Comparison of ENCODE assay signal across 31 mouse cellular contexts in genomic region chrX:100475569-100476223, GRCm38 (mm10). TPM values are rescaled to one million over a fixed set of nuclear protein-coding genes. Genes with fewer than 3 reads are reported as not detected.
DNase-seq lines count a peak whose midpoint lies in the region; ATAC-seq and TF ChIP-seq lines count a peak whose summit lies in the region.
"Had no signal": no experiment of that assay in that cellular context is flagged by ENCODE, and none has a peak within 500 bp of the region (broad histone marks: within the 10 kb centered on the region; RNA-seq: fewer than 3 reads in every experiment).

No protein-coding gene starts in this region.

- no peaks in the 10 kb centered on the region for H3K4me1 ChIP-seq in heart, embryonic 10.5 days
- H3K4me1 ChIP-seq in liver, embryonic 15.5 days (replicated peaks): peaks cover 3% of the 10 kb centered on the region; the same call in 1 of the 2 replicates
- no peaks in the 10 kb centered on the region for H3K4me1 ChIP-seq in kidney, adult 2 months (ENCODE audit: control insufficient read depth, insufficient read depth, low read length)
- H3K4me1 ChIP-seq: embryonic facial prominence, embryonic 15.5 days; forebrain, embryonic 12.5 days; hindbrain, embryonic 10.5 days; midbrain, embryonic 13.5 days; neural tube, embryonic 13.5 days had no signal

- peak; percentile 6 for DNase-seq in heart, adult 8-10 months (ENCODE audit: low spot score)
- DNase-seq in heart, embryonic 10.5 days (ENCODE audit: low spot score): no peak
- peak; percentile 9 for DNase-seq in 416B (ENCODE audit: low read depth)
- no peak for DNase-seq in testis, postnatal 10 days (ENCODE audit: low spot score)
- no peak for DNase-seq in kidney, adult 2 months
- DNase-seq: adrenal gland, postnatal 10 days; cerebellum, adult 11 months; cerebellum, postnatal 25 days; gastrocnemius, adult 2 months; kidney, adult 18-20 months; kidney, postnatal 10 days; right cerebral cortex, postnatal 25 days; thymus, adult 18-20 months; thymus, postnatal 4 days had no signal

- H3K9me3 ChIP-seq in heart, embryonic 10.5 days: no peaks in the 10 kb centered on the region
- no peaks in the 10 kb centered on the region for H3K9me3 ChIP-seq in liver, embryonic 15.5 days (replicated peaks)
- H3K9me3 ChIP-seq: embryonic facial prominence, embryonic 15.5 days; forebrain, embryonic 12.5 days; hindbrain, embryonic 10.5 days; midbrain, embryonic 13.5 days; neural tube, embryonic 13.5 days had no signal

- H3K9ac ChIP-seq in liver, embryonic 15.5 days: no peak overlapping the region
- H3K9ac ChIP-seq: embryonic facial prominence, embryonic 15.5 days; forebrain, embryonic 12.5 days; midbrain, embryonic 13.5 days; neural tube, embryonic 13.5 days had no signal

- H3K27ac ChIP-seq in heart, embryonic 10.5 days: no peak overlapping the region
- H3K27ac ChIP-seq in liver, embryonic 15.5 days (replicated peaks): no peak overlapping the region
- H3K27ac ChIP-seq in kidney, adult 2 months (ENCODE audit: insufficient read depth, low read depth, low read length): no peak overlapping the region
- H3K27ac ChIP-seq: embryonic facial prominence, embryonic 15.5 days; forebrain, embryonic 12.5 days; gastrocnemius, adult 2 months; hindbrain, embryonic 10.5 days; midbrain, embryonic 13.5 days; neural tube, embryonic 13.5 days had no signal

- H3K4me2 ChIP-seq in liver, embryonic 15.5 days: no peak overlapping the region
- H3K4me2 ChIP-seq: embryonic facial prominence, embryonic 15.5 days; forebrain, embryonic 12.5 days; midbrain, embryonic 13.5 days; neural tube, embryonic 13.5 days had no signal

- no peak for TF ChIP-seq POLR2A in kidney, adult 2 months (IDR thresholded peaks at IDR 0.05; ENCODE audit: low read depth, low read length)

- WGBS in heart, embryonic 10.5 days: 63% methylated on average over 4 of the region's 4 CpGs
- WGBS in liver, embryonic 15.5 days (ENCODE audit: insufficient replicate concordance): 56% methylated on average over 4 of the region's 4 CpGs
- 77% methylated on average over 4 of the region's 4 CpGs for WGBS in kidney, adult 2 months

- no peak overlapping the region for H3K4me3 ChIP-seq in heart, embryonic 10.5 days
- H3K4me3 ChIP-seq in liver, embryonic 15.5 days (replicated peaks): no peak overlapping the region
- no peak overlapping the region for H3K4me3 ChIP-seq in kidney, adult 2 months (ENCODE audit: insufficient read depth, low read depth, low read length)
- H3K4me3 ChIP-seq: embryonic facial prominence, embryonic 15.5 days; forebrain, embryonic 12.5 days; gastrocnemius, adult 2 months; hindbrain, embryonic 10.5 days; midbrain, embryonic 13.5 days; neural tube, embryonic 13.5 days had no signal

- no peaks in the 10 kb centered on the region for H3K36me3 ChIP-seq in heart, embryonic 10.5 days
- H3K36me3 ChIP-seq in liver, embryonic 15.5 days (replicated peaks): no peaks in the 10 kb centered on the region
- H3K36me3 ChIP-seq in kidney, adult 2 months (ENCODE audit: control insufficient read depth, insufficient read depth, low read length): no peaks in the 10 kb centered on the region
- H3K36me3 ChIP-seq: embryonic facial prominence, embryonic 15.5 days; forebrain, embryonic 12.5 days; hindbrain, embryonic 10.5 days; midbrain, embryonic 13.5 days; neural tube, embryonic 13.5 days had no signal

- ATAC-seq in erythroblast, adult 5-6 weeks (replicated peaks; ENCODE audit: low FRiP score, poor library complexity, severe bottlenecking): peak; percentile 62
- peak; percentile 44; the same call in 1 of the 2 replicates for ATAC-seq in liver, embryonic 15.5 days (ENCODE audit: insufficient read depth)
- ATAC-seq: midbrain, embryonic 13.5 days; Patski had no signal

- no peak for TF ChIP-seq CTCF in kidney, adult 2 months (conservative IDR thresholded peaks at IDR 0.05; ENCODE audit: insufficient read depth, insufficient read length, low read depth, low read length)

- peaks cover 4% of the 10 kb centered on the region; the same call in 1 of the 2 replicates for H3K27me3 ChIP-seq in heart, embryonic 10.5 days (ENCODE audit: insufficient read depth, poor library complexity, severe bottlenecking)
- peaks cover 16% of the 10 kb centered on the region; the same call in 1 of the 2 replicates for H3K27me3 ChIP-seq in liver, embryonic 15.5 days
- H3K27me3 ChIP-seq in kidney, adult 2 months (replicated peaks; ENCODE audit: control insufficient read depth, insufficient read depth, low read length): no peaks in the 10 kb centered on the region

RNA-seq across cellular contexts. Expression of gene Igbp1, which starts 18.4 kb away (rescaled TPM):
- total RNA-seq in heart, adult 8-10 months (2022): 10 to 100 TPM; 38.5 to 44.6 (median 42.8) TPM
- 27.4 and 30.3 TPM in 2 replicates for polyA plus RNA-seq in heart, embryonic 10.5 days (2016; fragmentation: Nextera tagmentation; extraction: Ambion mirVana)
- 15.7 and 22.1 TPM in 2 replicates for total RNA-seq in erythroblast, adult 5-6 weeks (2015; ENCODE audit: low replicate concordance)
- 18.7 and 19.2 TPM in 2 replicates for total RNA-seq in erythroblast, adult 5-6 weeks (2017; ENCODE audit: low replicate concordance)
- polyA plus RNA-seq in liver, embryonic 15.5 days (2015; fragmentation: Nextera tagmentation; extraction: Ambion mirVana): 12.2 and 13.8 TPM in 2 replicates
- 38.4 and 47.9 TPM in 2 replicates for polyA plus RNA-seq in kidney, adult 2 months (2012; rRNA removed)

RNA-seq across cellular contexts. Expression of gene Awat2, which starts 33.2 kb away (rescaled TPM):
- total RNA-seq in heart, adult 8-10 months (2022): under 1 TPM in 1 of 4 experiments, not detected in 3; 0.33 TPM
- polyA plus RNA-seq in heart, embryonic 10.5 days (2016; fragmentation: Nextera tagmentation; extraction: Ambion mirVana): 0.52 and 0.62 TPM in 2 replicates
- not detected in 2 replicates for total RNA-seq in erythroblast, adult 5-6 weeks (2015; ENCODE audit: low replicate concordance)
- not detected in 2 replicates for total RNA-seq in erythroblast, adult 5-6 weeks (2017; ENCODE audit: low replicate concordance)
- 0.21 and 0.31 TPM in 2 replicates for polyA plus RNA-seq in liver, embryonic 15.5 days (2015; fragmentation: Nextera tagmentation; extraction: Ambion mirVana)
- 0.54 and 0.70 TPM in 2 replicates for polyA plus RNA-seq in kidney, adult 2 months (2012; rRNA removed)
- total RNA-seq: gastrocnemius, adult 2 months; layer of hippocampus, adult 18-20 months had no signal
- polyA plus RNA-seq: Patski had no signal

RNA-seq across cellular contexts. Expression of gene Otud6a, which starts 46.9 kb away (rescaled TPM):
- total RNA-seq in heart, adult 8-10 months (2022): not detected
- not detected in 2 replicates for polyA plus RNA-seq in heart, embryonic 10.5 days (2016; fragmentation: Nextera tagmentation; extraction: Ambion mirVana)
- not detected in 2 replicates for total RNA-seq in erythroblast, adult 5-6 weeks (2015; ENCODE audit: low replicate concordance)
- not detected in 2 replicates for total RNA-seq in erythroblast, adult 5-6 weeks (2017; ENCODE audit: low replicate concordance)
- not detected in 2 replicates for polyA plus RNA-seq in liver, embryonic 15.5 days (2015; fragmentation: Nextera tagmentation; extraction: Ambion mirVana)
- not detected in 2 replicates for polyA plus RNA-seq in kidney, adult 2 months (2012; rRNA removed)
- total RNA-seq: adrenal gland, postnatal 10 days; gastrocnemius, adult 2 months; granulocyte monocyte progenitor cell, adult 5-6 weeks; layer of hippocampus, adult 18-20 months; left cerebral cortex, postnatal 36 days had no signal
- polyA plus RNA-seq: brain, embryonic 14.5 days; C2C12; embryonic facial prominence, embryonic 15.5 days; forebrain, embryonic 12.5 days; heart, embryonic 16.5 days; hindbrain, embryonic 10.5 days; liver, embryonic 16.5 days; midbrain, embryonic 13.5 days; neural tube, embryonic 13.5 days; Patski; spleen, adult 2 months; stomach, embryonic 14.5 days had no signal

RNA-seq across cellular contexts. Expression of gene Dgat2l6, which starts 48.9 kb away (rescaled TPM):
- total RNA-seq in heart, adult 8-10 months (2022): not detected
- not detected in 2 replicates for polyA plus RNA-seq in heart, embryonic 10.5 days (2016; fragmentation: Nextera tagmentation; extraction: Ambion mirVana)
- total RNA-seq in erythroblast, adult 5-6 weeks (2015; ENCODE audit: low replicate concordance): not detected in 2 replicates
- total RNA-seq in erythroblast, adult 5-6 weeks (2017; ENCODE audit: low replicate concordance): not detected in 2 replicates
- not detected in 2 replicates for polyA plus RNA-seq in liver, embryonic 15.5 days (2015; fragmentation: Nextera tagmentation; extraction: Ambion mirVana)
- polyA plus RNA-seq in kidney, adult 2 months (2012; rRNA removed): not detected in 2 replicates
- total RNA-seq: adrenal gland, postnatal 10 days; granulocyte monocyte progenitor cell, adult 5-6 weeks had no signal
- polyA plus RNA-seq: brain, embryonic 14.5 days; C2C12; embryonic facial prominence, embryonic 15.5 days; forebrain, embryonic 12.5 days; heart, embryonic 16.5 days; hindbrain, embryonic 10.5 days; liver, embryonic 16.5 days; midbrain, embryonic 13.5 days; neural tube, embryonic 13.5 days; Patski; spleen, adult 2 months; stomach, embryonic 14.5 days had no signal

Comparison
In these comparisons a context has a peak if more than half of its experiments do, and no peak if none do; other contexts are left out.
1. DNase-seq: peak in heart, adult 8-10 months (single experiment) and 416B (single experiment); none in heart, embryonic 10.5 days (single experiment), testis, postnatal 10 days (single experiment) and kidney, adult 2 months (single experiment).